Mouse (Mus musculus): ENCODE measurements around the gene Pla2g4c. TPM values are rescaled to one million over a fixed set of nuclear protein-coding genes. Genes with fewer than 3 reads are reported as not detected.

Pla2g4c gene
- polyA plus RNA-seq, 1 experiment from 2014 or later: 0.20 TPM

GRCm38 (mm10) chr7:13301643-13302042 lies 22.8 kb upstream of the Pla2g4c start:
- no peaks in the 10 kb centered on the region for H3K27me3 ChIP-seq (replicated peaks; ENCODE audit: control insufficient read depth, insufficient read depth, low read length)
- WGBS: 92% methylated on average over 1 of the region's 1 CpGs
- ATAC-seq: no peak
- H3K4me2 ChIP-seq (replicated peaks; ENCODE audit: low read depth): no peak overlapping the region
- H3K9me3 ChIP-seq (ENCODE audit: control insufficient read depth): no peaks in the 10 kb centered on the region
- H3K4me1 ChIP-seq (replicated peaks; ENCODE audit: control insufficient read depth, insufficient read depth, low read length): no peaks in the 10 kb centered on the region
- H3K36me3 ChIP-seq (ENCODE audit: control insufficient read depth, insufficient read depth): peaks cover 61% of the 10 kb centered on the region
- no peak overlapping the region for H3K4me3 ChIP-seq (ENCODE audit: low read depth, low read length)
- H3K9ac ChIP-seq (ENCODE audit: low read depth, low read length): no peak overlapping the region
- H3K27ac ChIP-seq (ENCODE audit: low read depth, low read length): no peak overlapping the region
- no peak for TF ChIP-seq CTCF (IDR thresholded peaks at IDR 0.05; ENCODE audit: low read depth)

- Histone ChIP-seq H3K36me3 (ENCODE audit: control insufficient read depth, insufficient read depth) (peaks cover 59% of the 10 kb centered on the region), H3K4me2 (replicated peaks; ENCODE audit: low read depth) (no peak overlapping the region), H3K4me3 (ENCODE audit: low read depth, low read length) (no peak overlapping the region), H3K9me3 (ENCODE audit: control insufficient read depth) (no peaks in the 10 kb centered on the region), H3K4me1 (replicated peaks; ENCODE audit: control insufficient read depth, insufficient read depth, low read length) (no peaks in the 10 kb centered on the region), H3K27me3 (replicated peaks; ENCODE audit: control insufficient read depth, insufficient read depth, low read length) (no peaks in the 10 kb centered on the region), H3K9ac (ENCODE audit: low read depth, low read length) (no peak overlapping the region), H3K27ac (ENCODE audit: low read depth, low read length) (no peak overlapping the region)
- TF ChIP-seq CTCF (IDR thresholded peaks at IDR 0.05; ENCODE audit: low read depth): no peak
- ATAC-seq: no peak
- WGBS: 80% methylated on average over 2 of the region's 2 CpGs
Measured at GRCm38 (mm10) chr7:13302780-13303179, 21.7 kb upstream of the Pla2g4c start.

- Histone ChIP-seq H3K36me3 (ENCODE audit: control insufficient read depth, insufficient read depth) (peaks cover 62% of the 10 kb centered on the region), H3K27ac (ENCODE audit: low read depth, low read length) (no peak overlapping the region), H3K9me3 (ENCODE audit: control insufficient read depth) (no peaks in the 10 kb centered on the region), H3K27me3 (replicated peaks; ENCODE audit: control insufficient read depth, insufficient read depth, low read length) (no peaks in the 10 kb centered on the region), H3K4me2 (replicated peaks; ENCODE audit: low read depth) (no peak overlapping the region), H3K4me1 (replicated peaks; ENCODE audit: control insufficient read depth, insufficient read depth, low read length) (no peaks in the 10 kb centered on the region), H3K9ac (ENCODE audit: low read depth, low read length) (no peak overlapping the region), H3K4me3 (ENCODE audit: low read depth, low read length) (no peak overlapping the region)
- no peak for TF ChIP-seq CTCF (IDR thresholded peaks at IDR 0.05; ENCODE audit: low read depth)
- no peak for ATAC-seq
Measured at GRCm38 (mm10) chr7:13303372-13303771, 21.1 kb upstream of the Pla2g4c start.

GRCm38 (mm10) chr7:13309407-13309806 lies 15.0 kb upstream of the Pla2g4c start:
- 83% methylated on average over 2 of the region's 2 CpGs for WGBS
- no peak for TF ChIP-seq CTCF (IDR thresholded peaks at IDR 0.05; ENCODE audit: low read depth)
- Histone ChIP-seq H3K36me3 (ENCODE audit: control insufficient read depth, insufficient read depth) (peaks cover 52% of the 10 kb centered on the region), H3K9me3 (ENCODE audit: control insufficient read depth) (no peaks in the 10 kb centered on the region), H3K27ac (ENCODE audit: low read depth, low read length) (no peak overlapping the region), H3K4me2 (replicated peaks; ENCODE audit: low read depth) (no peak overlapping the region), H3K4me1 (replicated peaks; ENCODE audit: control insufficient read depth, insufficient read depth, low read length) (no peaks in the 10 kb centered on the region), H3K4me3 (ENCODE audit: low read depth, low read length) (no peak overlapping the region), H3K27me3 (replicated peaks; ENCODE audit: control insufficient read depth, insufficient read depth, low read length) (no peaks in the 10 kb centered on the region), H3K9ac (ENCODE audit: low read depth, low read length) (no peak overlapping the region)
- ATAC-seq: no peak

DNA sequence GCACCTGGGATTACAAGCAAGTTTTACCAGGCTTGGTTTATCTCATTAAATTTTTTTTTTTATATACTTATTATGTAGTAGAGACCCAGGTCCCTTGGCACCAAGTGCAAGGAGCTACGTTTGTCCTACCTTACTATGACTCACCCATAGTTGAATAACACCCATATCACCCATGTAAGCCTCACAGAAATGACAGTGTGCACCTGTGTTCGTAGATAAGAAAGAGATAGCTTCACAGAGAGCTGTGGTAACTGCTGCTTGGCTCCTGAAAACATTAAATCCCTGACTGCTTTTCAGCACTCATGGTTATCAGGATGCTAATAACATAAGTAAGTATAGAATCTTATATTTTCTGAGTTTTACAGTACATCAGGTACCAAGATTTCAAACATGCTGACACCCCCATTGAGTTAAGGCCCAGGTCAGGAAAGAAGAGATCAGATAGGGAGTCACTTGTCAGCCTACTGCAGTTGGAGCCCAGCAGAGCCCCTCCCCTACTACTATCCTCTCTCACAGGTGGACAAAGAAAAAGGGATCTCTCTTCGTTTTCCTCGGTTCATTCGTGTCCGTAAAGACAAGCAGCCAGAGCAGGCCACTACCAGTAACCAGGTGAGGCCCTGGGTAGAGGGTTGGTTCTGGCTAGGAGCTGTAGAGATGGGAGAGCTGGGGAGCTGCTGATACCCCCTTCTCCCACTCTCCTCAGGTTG lies 13.8 kb upstream of the Pla2g4c start:
- Histone ChIP-seq H3K9ac (ENCODE audit: low read depth, low read length) (no peak overlapping the region), H3K27me3 (replicated peaks; ENCODE audit: control insufficient read depth, insufficient read depth, low read length) (no peaks in the 10 kb centered on the region), H3K4me2 (replicated peaks; ENCODE audit: low read depth) (no peak overlapping the region), H3K4me3 (ENCODE audit: low read depth, low read length) (no peak overlapping the region), H3K9me3 (ENCODE audit: control insufficient read depth) (no peaks in the 10 kb centered on the region), H3K4me1 (replicated peaks; ENCODE audit: control insufficient read depth, insufficient read depth, low read length) (0 out of 2 replicates have a peak, but pooled peaks cover under 1% of the 10 kb centered on the region), H3K27ac (ENCODE audit: low read depth, low read length) (no peak overlapping the region), H3K36me3 (ENCODE audit: control insufficient read depth, insufficient read depth) (peaks cover 51% of the 10 kb centered on the region)
- TF ChIP-seq CTCF (IDR thresholded peaks at IDR 0.05; ENCODE audit: low read depth): no peak
- ATAC-seq: 0 out of 2 replicates have a peak, but pooled peaks have one; percentile 47
- 76% methylated on average over 6 of the region's 6 CpGs for WGBS

DNA sequence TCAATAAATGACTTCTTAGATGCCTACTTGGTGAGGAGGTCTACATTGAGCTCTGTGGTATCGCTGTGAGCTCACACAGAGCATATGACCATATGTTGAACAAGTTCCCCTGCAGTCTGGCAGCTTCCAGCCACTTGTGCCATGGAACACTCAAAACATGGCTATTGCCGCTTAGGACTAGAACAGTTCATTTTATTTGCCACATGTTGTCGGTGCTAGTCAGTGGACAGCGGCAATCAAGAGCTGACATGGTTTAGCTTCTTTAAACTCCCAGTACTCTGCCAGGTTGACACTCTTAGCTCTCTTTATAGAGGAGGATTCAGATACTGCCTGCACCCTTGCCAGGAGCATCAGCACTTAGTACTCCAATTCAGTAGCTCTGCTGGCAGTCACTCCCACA lies 13.1 kb upstream of the Pla2g4c start:
- no peak for TF ChIP-seq CTCF (IDR thresholded peaks at IDR 0.05; ENCODE audit: low read depth)
- H3K4me2 ChIP-seq (replicated peaks; ENCODE audit: low read depth): no peak overlapping the region
- H3K4me1 ChIP-seq (replicated peaks; ENCODE audit: control insufficient read depth, insufficient read depth, low read length): 0 out of 2 replicates have a peak, but pooled peaks cover 3% of the 10 kb centered on the region
- no peaks in the 10 kb centered on the region for H3K9me3 ChIP-seq (ENCODE audit: control insufficient read depth)
- no peak for ATAC-seq
- no peak overlapping the region for H3K4me3 ChIP-seq (ENCODE audit: low read depth, low read length)
- H3K27ac ChIP-seq (ENCODE audit: low read depth, low read length): no peak overlapping the region
- no peaks in the 10 kb centered on the region for H3K27me3 ChIP-seq (replicated peaks; ENCODE audit: control insufficient read depth, insufficient read depth, low read length)
- no peak overlapping the region for H3K9ac ChIP-seq (ENCODE audit: low read depth, low read length)
- peaks cover 43% of the 10 kb centered on the region for H3K36me3 ChIP-seq (ENCODE audit: control insufficient read depth, insufficient read depth)
- 97% methylated on average over 4 of the region's 4 CpGs for WGBS

Measured in intestine, postnatal 0 days (tissue).